Mouse (Mus musculus): Measurements from ENCODE around the gene Thap11. TPM values are rescaled to one million over a fixed set of nuclear protein-coding genes. Genes with fewer than 3 reads are reported as not detected.

Gene Thap11
- 22.1 and 22.6 TPM in 2 replicates for polyA plus RNA-seq (2011; ENCODE audit: insufficient read length, low read depth, missing spikeins)

DNA sequence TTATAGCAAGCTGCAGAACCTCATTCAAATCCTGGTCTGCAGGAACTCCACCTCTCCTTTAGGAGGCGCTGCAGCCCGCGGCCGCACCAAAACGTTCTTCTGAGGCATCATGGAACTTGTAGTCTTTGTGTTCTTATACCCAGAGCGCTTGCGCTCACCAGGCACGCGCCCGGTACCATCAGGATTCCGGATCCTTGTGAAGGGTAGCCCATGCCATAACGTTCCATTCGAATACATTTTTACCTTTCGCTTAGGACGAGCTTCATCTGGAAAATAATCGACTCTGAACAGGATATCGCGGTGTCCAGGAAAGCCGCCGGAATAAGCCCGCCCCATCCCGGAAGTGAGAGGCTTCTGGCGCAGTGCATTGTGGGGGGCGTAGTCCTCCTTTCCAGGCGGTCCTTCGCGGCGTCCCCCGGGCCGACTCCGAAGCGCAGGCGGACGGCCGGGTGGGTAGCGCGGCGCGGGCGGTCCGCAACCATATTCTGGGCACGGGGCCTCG is at the start of gene Thap11:
Gene Thap11 (plus strand): TSS at position 418 of the 502 bp plus-strand sequence.
- Histone ChIP-seq H3K27ac (ENCODE audit: insufficient read depth, low read length) (peak within 1 kb of the TSS; percentile 88), H3K4me1 (ENCODE audit: control insufficient read depth, insufficient read depth, low read length) (peaks cover 9% of the 10 kb centered on the region; the same call in 1 of the 2 replicates), H3K4me3 (ENCODE audit: insufficient read depth, low read length) (peak within 1 kb of the TSS; percentile 70)
- TF ChIP-seq POLR2A (IDR thresholded peaks at IDR 0.05; ENCODE audit: low read depth, low read length) (peak; percentile 37; the same call in 1 of the 2 replicates), CTCF (IDR thresholded peaks at IDR 0.05; ENCODE audit: borderline replicate concordance, insufficient read depth, low read length) (peak; percentile 68; the same call in 1 of the 2 replicates)

DNA sequence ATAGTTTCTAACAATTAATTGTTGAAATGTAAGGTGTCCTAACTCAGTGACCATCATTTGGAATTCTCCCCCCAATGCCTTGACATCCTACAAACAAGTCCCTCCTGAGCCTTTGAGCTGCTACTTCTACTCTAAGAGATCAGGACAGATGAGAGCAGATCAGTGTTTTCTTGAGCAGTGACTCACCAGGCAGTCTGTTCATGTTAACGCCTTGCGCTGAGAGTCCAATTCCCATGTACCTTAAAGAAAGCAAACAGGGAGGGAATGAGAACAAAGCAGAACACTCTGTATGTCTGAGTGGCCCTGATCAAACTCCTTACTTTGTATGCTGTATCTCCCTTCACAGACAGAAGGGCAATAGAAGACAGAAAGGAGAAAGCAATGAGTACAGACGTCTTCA is 49.6 kb upstream of the Thap11 start:
- H3K4me1 ChIP-seq (ENCODE audit: control insufficient read depth, insufficient read depth, low read length), result peaks cover 5% of the 10 kb centered on the region; the same call in 1 of the 2 replicates
- no peak overlapping the region; the same call in 1 of the 2 replicates for H3K27ac ChIP-seq (ENCODE audit: insufficient read depth, low read length)
- no peak overlapping the region for H3K4me3 ChIP-seq (ENCODE audit: insufficient read depth, low read length)
- TF ChIP-seq POLR2A (IDR thresholded peaks at IDR 0.05; ENCODE audit: low read depth, low read length) (no peak), CTCF (IDR thresholded peaks at IDR 0.05; ENCODE audit: borderline replicate concordance, insufficient read depth, low read length) (no peak)

DNA sequence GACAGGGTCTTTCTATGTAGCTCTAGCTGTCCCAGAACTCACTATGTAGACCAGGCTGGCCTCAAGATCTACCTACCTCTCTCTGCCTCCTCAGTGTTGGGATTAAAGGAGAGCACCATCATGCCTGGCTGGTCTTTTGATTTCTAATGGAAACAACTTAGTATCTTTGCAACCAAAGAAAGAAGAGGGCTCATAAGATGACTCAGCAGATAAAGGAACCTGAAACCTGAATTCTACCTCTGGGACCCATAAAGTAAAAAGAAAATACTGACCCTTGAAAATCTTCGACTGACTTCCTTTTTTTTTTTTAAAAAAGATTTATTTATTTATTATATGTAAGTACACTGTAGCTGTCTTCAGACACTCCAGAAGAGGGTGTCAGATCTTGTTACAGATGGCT is 49.0 kb upstream of the Thap11 start:
- Histone ChIP-seq H3K27ac (ENCODE audit: insufficient read depth, low read length) (no peak overlapping the region), H3K4me3 (ENCODE audit: insufficient read depth, low read length) (no peak overlapping the region), H3K4me1 (ENCODE audit: control insufficient read depth, insufficient read depth, low read length) (peaks cover 5% of the 10 kb centered on the region; the same call in 1 of the 2 replicates)
- no peak for TF ChIP-seq CTCF (IDR thresholded peaks at IDR 0.05; ENCODE audit: borderline replicate concordance, insufficient read depth, low read length)
- TF ChIP-seq POLR2A (IDR thresholded peaks at IDR 0.05; ENCODE audit: low read depth, low read length), result no peak

DNA sequence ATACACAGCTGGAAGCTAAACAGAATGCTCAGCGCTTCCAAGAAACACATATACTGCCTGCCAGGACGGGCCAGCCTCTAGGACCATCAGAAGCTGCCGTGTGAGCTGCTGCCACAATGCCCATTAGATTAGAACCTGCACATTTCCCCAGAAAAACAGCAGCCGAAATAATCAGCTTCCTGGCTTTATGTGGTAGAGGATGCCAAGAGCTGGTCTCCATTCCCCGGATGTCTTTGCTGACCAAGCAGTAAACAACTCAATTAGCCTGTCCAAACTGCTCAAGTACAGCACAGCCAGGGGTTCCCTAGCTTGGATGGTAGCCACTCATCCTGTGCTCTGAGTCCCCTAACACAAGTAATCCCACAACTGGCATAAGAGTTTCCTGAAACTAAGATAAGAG is 47.2 kb upstream of the Thap11 start:
- peaks cover 5% of the 10 kb centered on the region; the same call in 1 of the 2 replicates for H3K4me1 ChIP-seq (ENCODE audit: control insufficient read depth, insufficient read depth, low read length)
- no peak for TF ChIP-seq POLR2A (IDR thresholded peaks at IDR 0.05; ENCODE audit: low read depth, low read length)
- H3K27ac ChIP-seq (ENCODE audit: insufficient read depth, low read length), result no peak overlapping the region
- no peak overlapping the region for H3K4me3 ChIP-seq (ENCODE audit: insufficient read depth, low read length)

DNA sequence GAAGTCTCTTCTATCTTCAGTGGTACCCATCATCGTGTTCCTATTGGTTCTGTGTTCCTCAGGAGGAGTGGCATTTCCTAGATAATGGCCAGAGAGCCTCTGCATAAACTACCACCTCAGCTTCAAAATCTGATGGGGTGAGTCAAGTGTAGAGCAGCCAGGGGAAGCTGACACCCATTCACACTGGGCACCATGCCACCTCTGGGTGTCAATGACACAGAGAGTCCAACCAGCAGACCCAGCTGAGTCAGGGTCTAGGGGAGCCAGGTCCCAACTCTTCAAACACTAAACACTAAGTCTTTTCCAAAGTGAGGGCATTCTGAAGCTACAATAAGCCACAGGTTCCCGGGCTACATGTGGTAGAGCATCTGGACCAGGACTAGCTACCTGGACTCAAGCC is 46.5 kb upstream of the Thap11 start:
- no peak overlapping the region for H3K27ac ChIP-seq (ENCODE audit: insufficient read depth, low read length)
- H3K4me1 ChIP-seq (ENCODE audit: control insufficient read depth, insufficient read depth, low read length), result peaks cover 5% of the 10 kb centered on the region; the same call in 1 of the 2 replicates
- TF ChIP-seq POLR2A (IDR thresholded peaks at IDR 0.05; ENCODE audit: low read depth, low read length), result no peak
- TF ChIP-seq CTCF (IDR thresholded peaks at IDR 0.05; ENCODE audit: borderline replicate concordance, insufficient read depth, low read length), result no peak
- no peak overlapping the region for H3K4me3 ChIP-seq (ENCODE audit: insufficient read depth, low read length)

DNA sequence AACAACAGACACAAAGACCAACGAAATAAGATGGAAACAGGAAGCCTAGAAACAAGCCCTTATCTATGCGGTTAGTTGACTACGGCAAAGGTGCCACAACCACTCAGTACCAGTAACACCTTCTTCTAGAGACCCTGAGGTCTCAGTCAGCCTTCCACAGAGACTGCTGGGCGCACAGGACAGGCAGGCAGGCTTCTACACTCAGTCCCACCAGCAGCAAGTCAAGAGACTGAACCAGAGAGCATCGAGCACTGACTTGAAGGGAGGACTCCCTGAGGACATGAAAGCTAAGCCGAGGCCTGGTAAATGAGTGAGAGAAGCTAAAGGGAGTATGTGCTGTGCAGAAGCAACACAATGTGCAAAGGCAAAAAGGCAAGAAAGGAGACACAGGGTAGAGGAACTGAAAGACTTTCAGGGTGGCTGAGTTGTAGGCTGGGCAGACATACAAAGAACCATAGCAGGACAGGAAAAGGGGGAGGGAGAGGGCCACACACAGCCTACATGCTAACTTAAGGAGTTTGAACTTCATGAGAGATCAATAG is 44.6 kb upstream of the Thap11 start:
- TF ChIP-seq POLR2A (IDR thresholded peaks at IDR 0.05; ENCODE audit: low read depth, low read length) (no peak), CTCF (IDR thresholded peaks at IDR 0.05; ENCODE audit: borderline replicate concordance, insufficient read depth, low read length) (no peak)
- no peak overlapping the region for H3K4me3 ChIP-seq (ENCODE audit: insufficient read depth, low read length)

DNA sequence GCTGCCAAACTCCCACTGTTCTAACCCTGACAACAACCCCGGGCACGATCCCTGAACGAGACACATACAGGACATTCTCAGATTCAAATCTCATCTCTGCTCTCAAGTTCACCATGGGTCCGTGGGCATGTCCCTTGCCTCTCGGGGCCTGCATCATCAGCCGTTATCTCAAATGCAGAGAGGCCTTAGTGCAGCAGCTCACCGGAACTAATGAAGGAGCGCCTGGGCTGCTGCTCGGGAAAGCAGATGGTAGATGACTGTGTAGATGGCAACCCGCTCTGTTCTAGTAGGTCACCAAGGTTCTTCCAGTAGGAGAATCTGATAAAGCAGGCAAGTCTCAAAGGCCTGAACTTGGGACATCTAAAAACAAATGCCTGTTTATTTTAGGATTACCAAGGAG is 43.9 kb upstream of the Thap11 start:
- H3K27ac ChIP-seq (ENCODE audit: insufficient read depth, low read length), result no peak overlapping the region
- no peak for TF ChIP-seq CTCF (IDR thresholded peaks at IDR 0.05; ENCODE audit: borderline replicate concordance, insufficient read depth, low read length)
- no peak for TF ChIP-seq POLR2A (IDR thresholded peaks at IDR 0.05; ENCODE audit: low read depth, low read length)
- H3K4me3 ChIP-seq (ENCODE audit: insufficient read depth, low read length), result no peak overlapping the region
- peaks cover 5% of the 10 kb centered on the region; the same call in 1 of the 2 replicates for H3K4me1 ChIP-seq (ENCODE audit: control insufficient read depth, insufficient read depth, low read length)

More for the DNA sequence above, 44.6 kb upstream of the Thap11 start:
- H3K27ac ChIP-seq (ENCODE audit: insufficient read depth, low read length), result no peak overlapping the region
- peaks cover 5% of the 10 kb centered on the region; the same call in 1 of the 2 replicates for H3K4me1 ChIP-seq (ENCODE audit: control insufficient read depth, insufficient read depth, low read length)

DNA sequence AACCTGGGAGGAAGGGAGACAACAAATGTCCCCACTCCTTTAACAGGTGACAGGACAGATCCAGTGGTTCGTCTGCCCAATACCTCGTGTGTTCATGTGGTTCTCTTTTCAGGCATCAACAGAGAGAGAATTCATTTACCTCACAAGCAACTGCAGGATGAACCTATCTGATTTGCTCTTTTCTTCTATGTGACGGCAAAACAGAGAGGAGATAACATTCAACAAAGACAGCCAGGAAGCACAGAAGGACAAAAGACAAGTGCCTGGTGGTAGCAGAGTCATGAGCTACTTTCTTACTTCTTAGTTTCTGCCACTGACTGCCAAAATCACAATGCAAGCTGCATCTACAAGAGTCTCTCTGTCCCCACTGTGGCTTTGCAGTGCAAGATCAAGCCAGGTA is 43.4 kb upstream of the Thap11 start:
- Histone ChIP-seq H3K4me1 (ENCODE audit: control insufficient read depth, insufficient read depth, low read length) (peaks cover 5% of the 10 kb centered on the region; the same call in 1 of the 2 replicates), H3K4me3 (ENCODE audit: insufficient read depth, low read length) (no peak overlapping the region), H3K27ac (ENCODE audit: insufficient read depth, low read length) (no peak overlapping the region)
- TF ChIP-seq CTCF (IDR thresholded peaks at IDR 0.05; ENCODE audit: borderline replicate concordance, insufficient read depth, low read length) (no peak), POLR2A (IDR thresholded peaks at IDR 0.05; ENCODE audit: low read depth, low read length) (no peak)

DNA sequence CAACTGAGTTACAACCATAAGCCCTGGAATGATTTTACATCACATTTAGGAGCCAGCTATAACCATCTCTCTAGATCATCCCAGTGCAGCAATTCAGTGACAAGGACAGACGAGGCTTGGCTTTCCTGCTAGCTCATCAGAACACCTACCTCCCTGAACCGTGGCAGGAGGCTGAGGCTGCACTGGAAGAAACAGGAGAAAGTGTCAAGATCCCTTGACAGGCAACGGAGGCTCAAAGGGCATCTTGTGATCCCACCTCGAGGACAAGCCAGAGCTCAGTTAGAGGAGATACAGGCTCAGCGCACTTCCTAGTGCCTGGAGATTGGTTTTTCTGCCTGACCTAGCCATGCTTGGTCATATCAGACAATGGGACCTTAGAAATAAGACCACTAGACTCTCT is 42.4 kb upstream of the Thap11 start:
- Histone ChIP-seq H3K4me3 (ENCODE audit: insufficient read depth, low read length) (no peak overlapping the region), H3K27ac (ENCODE audit: insufficient read depth, low read length) (no peak overlapping the region), H3K4me1 (ENCODE audit: control insufficient read depth, insufficient read depth, low read length) (peaks cover 5% of the 10 kb centered on the region; the same call in 1 of the 2 replicates)
- no peak for TF ChIP-seq POLR2A (IDR thresholded peaks at IDR 0.05; ENCODE audit: low read depth, low read length)
- TF ChIP-seq CTCF (IDR thresholded peaks at IDR 0.05; ENCODE audit: borderline replicate concordance, insufficient read depth, low read length), result no peak

DNA sequence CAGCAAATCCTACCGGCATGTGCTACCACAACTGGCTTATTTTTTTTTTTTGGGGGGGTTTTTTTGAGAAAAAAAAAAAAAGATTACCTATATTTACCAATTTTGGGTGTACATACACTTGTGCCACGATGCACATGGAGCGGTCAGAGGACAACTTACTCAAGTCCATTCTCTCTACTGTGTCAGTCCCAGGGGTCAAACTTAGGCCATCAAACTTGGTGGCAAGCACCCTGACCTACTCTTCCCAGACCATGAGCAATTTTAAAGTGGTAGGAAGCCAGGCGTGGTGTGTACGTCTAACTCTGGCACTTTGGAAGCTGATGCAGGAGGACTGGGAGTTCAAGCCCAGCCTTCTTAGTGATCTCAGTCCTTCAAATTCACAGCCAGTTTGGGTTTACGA is 41.7 kb upstream of the Thap11 start:
- H3K4me1 ChIP-seq (ENCODE audit: control insufficient read depth, insufficient read depth, low read length), result peaks cover 5% of the 10 kb centered on the region; the same call in 1 of the 2 replicates
- no peak overlapping the region for H3K27ac ChIP-seq (ENCODE audit: insufficient read depth, low read length)
- TF ChIP-seq POLR2A (IDR thresholded peaks at IDR 0.05; ENCODE audit: low read depth, low read length), result no peak
- TF ChIP-seq CTCF (IDR thresholded peaks at IDR 0.05; ENCODE audit: borderline replicate concordance, insufficient read depth, low read length), result no peak
- no peak overlapping the region for H3K4me3 ChIP-seq (ENCODE audit: insufficient read depth, low read length)
